Mouse (Mus musculus) bone marrow macrophage, adult 2 months (primary cell): ENCODE data around the gene Zc3h12c.

Experiments used
- CTCF ChIP-seq: IDR thresholded peaks from 2 replicates; pipeline ENCODE4 v1.5.1; 2012; ENCODE audit warnings: low read depth, mild to moderate bottlenecking, low read length, moderate library complexity
- POLR2A ChIP-seq: IDR thresholded peaks from 2 replicates; pipeline ENCODE4 v1.6.1; 2012; ENCODE audit warnings: mild to moderate bottlenecking, low read depth, low read length, borderline replicate concordance

- TF ChIP-seq POLR2A (no peak), CTCF (no peak)
Measured at GRCm38 (mm10) chr9:52174671-52175111, 6.3 kb upstream of the Zc3h12c start.
